Mouse (Mus musculus) cerebellum, adult 11-12 months (tissue): Measurements from ENCODE around the gene Gtf2h3.
"Not testable (repeated sequence)": the region's sequence is repeated elsewhere in the genome, so short reads cannot be mapped to it uniquely, and the experiment has no call there.

Experiments
- DNase-seq: peaks from one replicate; pipeline ENCODE4 v3.0.0; 2022

Gtf2h3 gene

GRCm38 (mm10) chr5:124575467-124575866, 3.5 kb upstream of the Gtf2h3 start:
- no peak for DNase-seq

- no peak for DNase-seq
These were observed 3.6 kb downstream of the Gtf2h3 start for GRCm38 (mm10) chr5:124582515-124582914.

GRCm38 (mm10) chr5:124592768-124593167, 13.8 kb downstream of the Gtf2h3 start:
- DNase-seq, result no peak

- peak; percentile 95 for DNase-seq
These were observed 19.6 kb downstream of the Gtf2h3 start for GRCm38 (mm10) chr5:124598224-124599174.

GRCm38 (mm10) chr5:124599726-124600125, 20.8 kb downstream of the Gtf2h3 start:
- DNase-seq, result not testable (repeated sequence)

GRCm38 (mm10) chr5:124602349-124602748, 23.4 kb downstream of the Gtf2h3 start:
- no peak for DNase-seq

- no peak for DNase-seq
These were observed 25.4 kb downstream of the Gtf2h3 start for GRCm38 (mm10) chr5:124604296-124604695.

GRCm38 (mm10) chr5:124605041-124605622, 26.2 kb downstream of the Gtf2h3 start:
- no peak for DNase-seq

- DNase-seq, result no peak
These were observed 32.0 kb downstream of the Gtf2h3 start for GRCm38 (mm10) chr5:124610965-124611364.

- DNase-seq, result no peak
These were observed 35.8 kb downstream of the Gtf2h3 start for GRCm38 (mm10) chr5:124614709-124615108.

- no peak for DNase-seq
These were observed 39.8 kb downstream of the Gtf2h3 start for GRCm38 (mm10) chr5:124618711-124619110.

- DNase-seq, result no peak
These were observed 42.4 kb downstream of the Gtf2h3 start for GRCm38 (mm10) chr5:124621362-124621761.

- no peak for DNase-seq
These were observed 44.0 kb downstream of the Gtf2h3 start for GRCm38 (mm10) chr5:124622890-124623289.

- no peak for DNase-seq
These were observed 45.4 kb downstream of the Gtf2h3 start for GRCm38 (mm10) chr5:124624291-124624690.

GRCm38 (mm10) chr5:124628448-124629363, 49.8 kb downstream of the Gtf2h3 start, which contains the start of gene Atp6v0a2:
Atp6v0a2 (plus strand) TSS chr5:124628576.
- DNase-seq, result peak; percentile 87

- no peak for DNase-seq
These were observed 50.7 kb downstream of the Gtf2h3 start for GRCm38 (mm10) chr5:124629641-124630040.

GRCm38 (mm10) chr5:124631685-124632084, 52.7 kb downstream of the Gtf2h3 start:
- no peak for DNase-seq

GRCm38 (mm10) chr5:124632461-124632860, 53.5 kb downstream of the Gtf2h3 start:
- DNase-seq, result no peak

- no peak for DNase-seq
These were observed 54.5 kb downstream of the Gtf2h3 start for GRCm38 (mm10) chr5:124633425-124633824.

- not testable (repeated sequence) for DNase-seq
These were observed 56.1 kb downstream of the Gtf2h3 start for GRCm38 (mm10) chr5:124635068-124635467.

- no peak for DNase-seq
These were observed 57.2 kb downstream of the Gtf2h3 start for GRCm38 (mm10) chr5:124636139-124636538.

- no peak for DNase-seq
These were observed 57.8 kb downstream of the Gtf2h3 start for GRCm38 (mm10) chr5:124636694-124637093.

- DNase-seq, result no peak
These were observed 58.4 kb downstream of the Gtf2h3 start for GRCm38 (mm10) chr5:124637300-124637699.
